Mouse (Mus musculus) heart, adult 2 months (tissue): ENCODE results near the gene Sept5. TPM values are rescaled to one million over a fixed set of nuclear protein-coding genes. Genes with fewer than 3 reads are reported as not detected.
A peak's percentile ranks its signal among the peaks of the same experiment; 100 is the strongest.

ENCODE experiments used
- DNase-seq, 2 experiments: peaks; one replicate each; pipeline ENCODE4 v3.0.0; 2021
- H3K27ac ChIP-seq: fragments of 200-600 bp; 2 replicates; pipeline ENCODE4 v1.8.1; 2022
- H3K27me3 ChIP-seq: fragments of 200-500 bp; 2 replicates; pipeline ENCODE4 v1.6.1; 2012; ENCODE audit warnings: mild to moderate bottlenecking, low read length, inconsistent platforms, mixed read lengths; ENCODE audit not compliant: control insufficient read depth, insufficient read depth
- H3K36me3 ChIP-seq: fragments of 200-500 bp; 2 replicates; pipeline ENCODE4 v1.6.1; 2012; ENCODE audit warnings: low read length, inconsistent platforms; ENCODE audit not compliant: control insufficient read depth, insufficient read depth
- H3K4me1 ChIP-seq: fragments of 200-500 bp; 2 replicates; pipeline ENCODE4 v1.6.1; 2011; ENCODE audit warnings: low read length; ENCODE audit not compliant: control insufficient read depth, insufficient read depth
- H3K4me3 ChIP-seq: fragments of 200-600 bp; 2 replicates; pipeline ENCODE4 v1.8.1; 2022
- H3K79me2 ChIP-seq: fragments of 200-500 bp; replicated peaks from 2 replicates; pipeline ENCODE4 v1.6.1; 2012; ENCODE audit warnings: mild to moderate bottlenecking, inconsistent platforms, low read length, moderate library complexity, mixed read lengths; ENCODE audit not compliant: control insufficient read depth, insufficient read depth
- H3K9ac ChIP-seq: fragments of 200-500 bp; 2 replicates; pipeline ENCODE4 v1.6.1; 2012; ENCODE audit warnings: low read depth, mild to moderate bottlenecking, control low read depth, inconsistent platforms, low read length, mixed read lengths
- CTCF ChIP-seq: fragments of 200-600 bp; IDR thresholded peaks from 2 replicates; pipeline ENCODE4 v1.8.1; 2022; ENCODE audit warnings: antibody characterized with exemption, mild to moderate bottlenecking, moderate library complexity
- EP300 ChIP-seq: fragments of 200-500 bp; IDR thresholded peaks from 2 replicates; pipeline ENCODE4 v1.6.1; 2011; ENCODE audit warnings: low read depth, low read length, control low read depth; ENCODE audit not compliant: insufficient read depth
- POLR2A ChIP-seq: fragments of 200-500 bp; IDR thresholded peaks from 2 replicates; pipeline ENCODE4 v1.6.1; 2011; ENCODE audit warnings: mild to moderate bottlenecking, low read depth, low read length, control low read depth; ENCODE audit not compliant: insufficient read depth
- WGBS: fragments of 180-500 bp; shearing (Covaris S2); methylation state at CpG from one replicate; pipeline ENCODE4 v1.1.7; 2018; 5-methylcytosine and 5-hydroxymethylcytosine counted together
- intact Hi-C: fragments of 180-260 bp; cut with DNase I; formaldehyde crosslinking; loops from one replicate; pipeline ENCODE4 v1.15.1; 2025
- polyA plus RNA-seq: library from polyadenylated mRNA; depleted of rRNA; stranded (reverse); fragments of >200 nt; gene quantifications from 2 replicates; pipeline ENCODE4 v1.2.3, GENCODE M21; 2012
- total RNA-seq, 2 experiments: library from RNA; stranded (reverse); gene quantifications; 2 replicates each; pipeline ENCODE4 v1.2.3; 2021

Gene Sept5
- total and polyA plus RNA-seq, 3 experiments: 3.2 to 7.3 (median 5.6) TPM

DNA sequence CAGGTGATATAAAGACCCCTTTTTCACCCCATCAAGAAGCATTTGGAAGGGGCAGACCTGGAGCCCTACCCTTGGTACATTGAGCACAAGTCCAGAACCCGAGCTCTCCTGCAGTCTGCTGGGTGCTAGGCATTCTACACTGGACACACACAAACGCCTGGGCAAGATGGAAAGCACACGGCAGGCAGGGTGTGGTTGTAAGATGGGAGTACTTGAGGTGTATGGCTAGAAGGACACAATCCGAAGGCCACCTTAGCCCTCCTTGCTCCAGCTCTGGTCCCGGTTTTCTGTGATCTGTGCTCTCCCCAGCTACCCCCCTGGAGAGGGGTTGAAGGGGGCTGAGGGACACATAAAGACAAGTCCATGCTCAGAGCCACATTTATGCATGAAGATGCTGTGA lies 537 bp upstream of the Sept5 start:
- intact Hi-C loops: no loop called here
- Histone ChIP-seq H3K27me3 (peaks cover 2% of the 10 kb centered on the region; the same call in 1 of the 2 replicates), H3K4me1 (no peaks in the 10 kb centered on the region), H3K27ac (no peak overlapping the region), H3K4me3 (peak overlapping the region; percentile 66; the same call in 1 of the 2 replicates), H3K36me3 (no peaks in the 10 kb centered on the region), H3K79me2 (no peaks in the 10 kb centered on the region), H3K9ac (peak overlapping the region; percentile 58)
- DNase-seq: no peak
- TF ChIP-seq EP300 (no peak), POLR2A (no peak), CTCF (no peak)
- WGBS: 67% methylated on average over 5 of the region's 5 CpGs

GRCm38 (mm10) chr16:18628948-18629340 lies 810 bp downstream of the Sept5 start:
- no peaks in the 10 kb centered on the region for H3K36me3 ChIP-seq
- H3K27me3 ChIP-seq: peaks cover 2% of the 10 kb centered on the region; the same call in 1 of the 2 replicates
- peak overlapping the region; percentile 86 for H3K9ac ChIP-seq
- no peak for DNase-seq
- H3K27ac ChIP-seq: no peak overlapping the region; the same call in 1 of the 2 replicates
- no peaks in the 10 kb centered on the region for H3K79me2 ChIP-seq
- no peak for TF ChIP-seq EP300
- TF ChIP-seq CTCF: no peak
- TF ChIP-seq POLR2A: no peak
- H3K4me3 ChIP-seq: peak overlapping the region; percentile 66
- no peaks in the 10 kb centered on the region for H3K4me1 ChIP-seq
- intact Hi-C loops: loop anchor here (5.0 kb wide), 3 partner anchors 168 to 228 kb away; partner anchors contain the start of genes Cdc45 and Ufd1
- WGBS: 55% methylated on average over 2 of the region's 2 CpGs

GRCm38 (mm10) chr16:18628206-18628947 lies 1.4 kb downstream of the Sept5 start:
- peak overlapping the region; percentile 9; the same call in 1 of the 2 replicates for H3K9ac ChIP-seq
- no peaks in the 10 kb centered on the region for H3K36me3 ChIP-seq
- no peaks in the 10 kb centered on the region for H3K4me1 ChIP-seq
- 76% methylated on average over 7 of the region's 7 CpGs for WGBS
- peak overlapping the region; percentile 66; the same call in 1 of the 2 replicates for H3K4me3 ChIP-seq
- DNase-seq: peak; percentile 30 to 33
- no peak for TF ChIP-seq EP300
- TF ChIP-seq CTCF: no peak
- H3K27ac ChIP-seq: no peak overlapping the region
- no peaks in the 10 kb centered on the region for H3K79me2 ChIP-seq
- intact Hi-C loops: loop anchor here (5.0 kb wide), 3 partner anchors 169 to 229 kb away; partner anchors contain the start of genes Cdc45 and Ufd1
- peaks cover 2% of the 10 kb centered on the region; the same call in 1 of the 2 replicates for H3K27me3 ChIP-seq

GRCm38 (mm10) chr16:18627163-18627562 lies 2.6 kb downstream of the Sept5 start:
- no peak overlapping the region for H3K4me3 ChIP-seq
- no peaks in the 10 kb centered on the region for H3K79me2 ChIP-seq
- intact Hi-C loops: loop anchor here (2.0 to 5.0 kb wide), 4 partner anchors 52 to 230 kb away; partner anchors contain the start of genes Cdc45 and Ufd1
- peaks cover 2% of the 10 kb centered on the region; the same call in 1 of the 2 replicates for H3K27me3 ChIP-seq
- no peak overlapping the region for H3K27ac ChIP-seq
- WGBS: 50% methylated on average over 3 of the region's 3 CpGs
- H3K36me3 ChIP-seq: no peaks in the 10 kb centered on the region
- DNase-seq: no peak
- H3K4me1 ChIP-seq: no peaks in the 10 kb centered on the region
- no peak overlapping the region for H3K9ac ChIP-seq
- no peak for TF ChIP-seq CTCF
- no peak for TF ChIP-seq POLR2A
- TF ChIP-seq EP300: no peak

GRCm38 (mm10) chr16:18626376-18626878 lies 3.3 kb downstream of the Sept5 start, which contains the start of gene Gm49601:
Gm49601 (minus strand) TSS chr16:18626427.
- H3K79me2 ChIP-seq: no peaks in the 10 kb centered on the region
- H3K36me3 ChIP-seq: no peaks in the 10 kb centered on the region
- peak within 1 kb of the TSS; percentile 55 for H3K4me3 ChIP-seq
- H3K9ac ChIP-seq: peak within 1 kb of the TSS; percentile 37
- under 1% methylated on average over 65 of the region's 65 CpGs for WGBS
- H3K4me1 ChIP-seq: no peaks in the 10 kb centered on the region
- peaks cover 2% of the 10 kb centered on the region; the same call in 1 of the 2 replicates for H3K27me3 ChIP-seq
- intact Hi-C loops: loop anchor here (2.0 to 5.0 kb wide), 4 partner anchors 52 to 231 kb away; partner anchors contain the start of genes Cdc45 and Ufd1
- TF ChIP-seq POLR2A (no peak), EP300 (no peak), CTCF (no peak; the same call in 1 of the 2 replicates)
- H3K27ac ChIP-seq: peak within 1 kb of the TSS; percentile 17; the same call in 1 of the 2 replicates
- peak; percentile 88 to 90 for DNase-seq
